Comparison of ENCODE assay signal across 9 mouse cellular contexts in genomic region chr15:83445383-83445782, GRCm38 (mm10). TPM values are rescaled to one million over a fixed set of nuclear protein-coding genes. Genes with fewer than 3 reads are reported as not detected.
DNase-seq lines count a peak whose midpoint lies in the region; ATAC-seq lines count a peak whose summit lies in the region.
"Had no signal": no experiment of that assay in that cellular context is flagged by ENCODE, and none has a peak within 500 bp of the region (broad histone marks: within the 10 kb centered on the region; RNA-seq: fewer than 3 reads in every experiment).

No protein-coding gene starts in this region.

- intact Hi-C loops in heart, postnatal 25 days (cut with DNase I): no loop called here

- H3K4me3 ChIP-seq in lung, embryonic 15.5 days: no peak overlapping the region
- H3K4me3 ChIP-seq in embryonic facial prominence, embryonic 15.5 days (replicated peaks): no peak overlapping the region
- H3K4me3 ChIP-seq in midbrain, embryonic 14.5 days (replicated peaks; ENCODE audit: low read depth, low read length): no peak overlapping the region
- H3K4me3 ChIP-seq: forebrain, embryonic 13.5 days had no signal

- H3K36me3 ChIP-seq in lung, embryonic 15.5 days: no peaks in the 10 kb centered on the region
- no peaks in the 10 kb centered on the region for H3K36me3 ChIP-seq in embryonic facial prominence, embryonic 15.5 days
- no peaks in the 10 kb centered on the region for H3K36me3 ChIP-seq in midbrain, embryonic 14.5 days (ENCODE audit: control insufficient read depth, insufficient read depth, low read length)

- H3K27me3 ChIP-seq in lung, embryonic 15.5 days: no peaks in the 10 kb centered on the region
- H3K27me3 ChIP-seq in embryonic facial prominence, embryonic 15.5 days: no peaks in the 10 kb centered on the region
- no peaks in the 10 kb centered on the region for H3K27me3 ChIP-seq in midbrain, embryonic 14.5 days (ENCODE audit: control insufficient read depth, insufficient read depth, low read length)
- H3K27me3 ChIP-seq: forebrain, embryonic 13.5 days had no signal

- no peak overlapping the region for H3K9ac ChIP-seq in lung, embryonic 15.5 days
- no peak overlapping the region for H3K9ac ChIP-seq in embryonic facial prominence, embryonic 15.5 days
- no peak overlapping the region for H3K9ac ChIP-seq in midbrain, embryonic 14.5 days (replicated peaks; ENCODE audit: low read length)
- H3K9ac ChIP-seq: forebrain, embryonic 13.5 days had no signal

- 71% methylated on average over 5 of the region's 5 CpGs for WGBS in lung, embryonic 15.5 days
- WGBS in embryonic facial prominence, embryonic 15.5 days: 64% methylated on average over 5 of the region's 5 CpGs
- WGBS in midbrain, embryonic 14.5 days: 57% methylated on average over 5 of the region's 5 CpGs

- no peak for ATAC-seq in lung, embryonic 15.5 days (ENCODE audit: borderline replicate concordance, extremely low read depth, low FRiP score, low TSS enrichment)
- ATAC-seq in embryonic facial prominence, embryonic 15.5 days (ENCODE audit: insufficient number of reproducible peaks, low FRiP score, low TSS enrichment, low read depth): no peak
- ATAC-seq in midbrain, embryonic 14.5 days (ENCODE audit: low FRiP score, low TSS enrichment): no peak
- ATAC-seq: forebrain, embryonic 13.5 days had no signal

- no peaks in the 10 kb centered on the region for H3K9me3 ChIP-seq in lung, embryonic 15.5 days
- H3K9me3 ChIP-seq in embryonic facial prominence, embryonic 15.5 days (replicated peaks): no peaks in the 10 kb centered on the region
- H3K9me3 ChIP-seq in midbrain, embryonic 14.5 days (ENCODE audit: control insufficient read depth, low read length): no peaks in the 10 kb centered on the region
- H3K9me3 ChIP-seq: forebrain, embryonic 13.5 days had no signal

- H3K4me2 ChIP-seq in lung, embryonic 15.5 days: no peak overlapping the region
- H3K4me2 ChIP-seq in embryonic facial prominence, embryonic 15.5 days (replicated peaks): no peak overlapping the region
- no peak overlapping the region for H3K4me2 ChIP-seq in midbrain, embryonic 14.5 days (ENCODE audit: low read length)
- H3K4me2 ChIP-seq: forebrain, embryonic 13.5 days had no signal

- peaks cover 63% of the 10 kb centered on the region for H3K4me1 ChIP-seq in lung, embryonic 15.5 days
- peaks cover 48% of the 10 kb centered on the region for H3K4me1 ChIP-seq in embryonic facial prominence, embryonic 15.5 days
- H3K4me1 ChIP-seq in midbrain, embryonic 14.5 days (ENCODE audit: control insufficient read depth, insufficient read depth, low read length): 0 out of 2 replicates have a peak, but pooled peaks cover 2% of the 10 kb centered on the region

- peak overlapping the region; percentile 72 for H3K27ac ChIP-seq in lung, embryonic 15.5 days
- H3K27ac ChIP-seq in embryonic facial prominence, embryonic 15.5 days (replicated peaks): 0 out of 2 replicates have a peak overlapping the region, but pooled peaks have one; percentile 13
- H3K27ac ChIP-seq in midbrain, embryonic 14.5 days (replicated peaks; ENCODE audit: low read depth, low read length): no peak overlapping the region; the same call in 1 of the 2 replicates
- H3K27ac ChIP-seq: forebrain, embryonic 13.5 days had no signal

- DNase-seq in heart, adult 11 months: peak; percentile 94
- no peak for DNase-seq in heart, postnatal 25 days (ENCODE audit: low spot score)
- no peak for DNase-seq in lung, postnatal 36 days
- DNase-seq in midbrain, embryonic 14.5 days: peak; percentile 18
- no peak for DNase-seq in kidney, adult 9 months
- DNase-seq in retina, postnatal 1 day: no peak

RNA-seq across cellular contexts. Expression of gene Pacsin2, which starts 19.0 kb away (rescaled TPM):
- 100 to 1,000 TPM; 179 to 215 TPM for total RNA-seq in heart, postnatal 25 days (2021)
- 68.1 and 70.9 TPM in 2 replicates for polyA plus RNA-seq in lung, embryonic 15.5 days (2015; fragmentation: Nextera tagmentation; extraction: Ambion mirVana)
- 66.8 and 67.1 TPM in 2 replicates for polyA plus RNA-seq in embryonic facial prominence, embryonic 15.5 days (2015; fragmentation: Nextera tagmentation; extraction: Ambion mirVana)
- polyA plus RNA-seq in midbrain, embryonic 14.5 days (2014; fragmentation: Nextera tagmentation; extraction: Ambion mirVana): 14.5 and 17.7 TPM in 2 replicates

Comparison
In these comparisons a context has a peak if more than half of its experiments do, and no peak if none do; other contexts are left out.
1. DNase-seq: peak in heart, adult 11 months (single experiment) and midbrain, embryonic 14.5 days (single experiment); none in heart, postnatal 25 days (single experiment), lung, postnatal 36 days (single experiment), kidney, adult 9 months (single experiment) and retina, postnatal 1 day (single experiment).